Mouse (Mus musculus) macrophage (primary cell): ENCODE results near the gene Prlr. TPM values are rescaled to one million over a fixed set of nuclear protein-coding genes. Genes with fewer than 3 reads are reported as not detected.

Source experiments
- H3K27ac ChIP-seq: fragments of 350-480 bp; formaldehyde crosslinking; 2 replicates; pipeline ENCODE4 v1.9.0; 2021
- H3K36me3 ChIP-seq: fragments of 350-480 bp; formaldehyde crosslinking; 2 replicates; pipeline ENCODE4 v1.9.0; 2021; ENCODE audit errors: inconsistent target
- H3K4me3 ChIP-seq: fragments of 350-480 bp; formaldehyde crosslinking; 2 replicates; pipeline ENCODE4 v1.9.0; 2021; ENCODE audit errors: inconsistent target
- H3K79me2 ChIP-seq: fragments of 350-480 bp; formaldehyde crosslinking; 2 replicates; pipeline ENCODE4 v1.9.0; 2021; ENCODE audit errors: inconsistent target
- WGBS: methylation state at CpG from one replicate; pipeline ENCODE4 v1.1.7; 2026; ENCODE audit warnings: inconsistent platforms; ENCODE audit not compliant: missing documents; 5-methylcytosine and 5-hydroxymethylcytosine counted together
- polyA plus RNA-seq: library from polyadenylated mRNA; stranded (reverse); fragments of 250-400 nt; gene quantifications from 3 replicates; pipeline ENCODE4 v1.2.4, GENCODE M21; 2018; ENCODE audit warnings: inconsistent platforms
- total RNA-seq, 78 experiments: library from RNA; depleted of rRNA; stranded (reverse); fragments of 250-400 nt; gene quantifications; 1 replicate in 9 of 78; 2 replicates in 24 of 78; 3 replicates in 43 of 78; 4 replicates in 2 of 78; pipeline ENCODE4 v1.2.4; 2018; ENCODE audit warnings: inconsistent platforms in 56 of 78

The Prlr gene
- under 1 TPM in 1 of 26 experiments, not detected in 25; 0.19 TPM for total RNA-seq (2018; cell fraction: chromatin; rRNA removed)
- not detected for total RNA-seq (2018; cell fraction: cytosol; rRNA removed)
- not detected for total RNA-seq (2018; cell fraction: nucleus; rRNA removed)
- not detected in 3 replicates for polyA plus RNA-seq

- H3K27ac ChIP-seq: no peak within 1 kb of the TSS
- WGBS: 46% methylated on average over 9 of the region's 9 CpGs
- H3K79me2 ChIP-seq: no peaks in the 10 kb centered on the region
- no peaks in the 10 kb centered on the region for H3K36me3 ChIP-seq
- H3K4me3 ChIP-seq: no peak within 1 kb of the TSS
These were observed at the start of gene Prlr for GRCm38 (mm10) chr15:10177083-10177482. Prlr (plus strand) TSS chr15:10177238.

GRCm38 (mm10) chr15:10133781-10134180, 43.3 kb upstream of the Prlr start:
- Histone ChIP-seq H3K36me3 (no peaks in the 10 kb centered on the region), H3K79me2 (no peaks in the 10 kb centered on the region), H3K27ac (no peak overlapping the region), H3K4me3 (no peak overlapping the region)
- 100% methylated on average over 2 of the region's 2 CpGs for WGBS

DNA sequence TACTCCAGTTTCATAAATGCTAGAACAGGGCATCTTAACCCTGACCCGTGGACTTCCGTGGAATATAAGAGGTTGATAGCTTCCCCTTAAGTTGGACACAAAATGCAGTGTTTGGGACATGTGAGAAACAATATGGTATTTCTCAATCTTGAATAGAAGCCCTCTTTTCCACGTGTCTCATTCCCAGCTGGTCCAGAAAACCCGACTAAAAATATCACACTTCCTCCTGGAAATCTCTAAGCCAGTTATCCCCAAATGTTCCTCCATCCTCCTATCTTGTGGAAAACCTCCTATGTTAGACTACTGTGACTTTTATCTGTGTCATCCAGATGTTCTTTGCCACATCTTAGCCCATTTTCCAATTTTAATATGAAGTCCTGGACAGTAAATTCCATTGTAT, 42.1 kb upstream of the Prlr start:
- Histone ChIP-seq H3K4me3 (no peak overlapping the region), H3K27ac (no peak overlapping the region), H3K36me3 (no peaks in the 10 kb centered on the region), H3K79me2 (no peaks in the 10 kb centered on the region)
- 80% methylated on average over 4 of the region's 4 CpGs for WGBS

GRCm38 (mm10) chr15:10144520-10144919, 32.5 kb upstream of the Prlr start:
- no peak overlapping the region for H3K27ac ChIP-seq
- WGBS: 3% methylated on average over 5 of the region's 5 CpGs
- H3K4me3 ChIP-seq: no peak overlapping the region
- no peaks in the 10 kb centered on the region for H3K36me3 ChIP-seq
- no peaks in the 10 kb centered on the region for H3K79me2 ChIP-seq

DNA sequence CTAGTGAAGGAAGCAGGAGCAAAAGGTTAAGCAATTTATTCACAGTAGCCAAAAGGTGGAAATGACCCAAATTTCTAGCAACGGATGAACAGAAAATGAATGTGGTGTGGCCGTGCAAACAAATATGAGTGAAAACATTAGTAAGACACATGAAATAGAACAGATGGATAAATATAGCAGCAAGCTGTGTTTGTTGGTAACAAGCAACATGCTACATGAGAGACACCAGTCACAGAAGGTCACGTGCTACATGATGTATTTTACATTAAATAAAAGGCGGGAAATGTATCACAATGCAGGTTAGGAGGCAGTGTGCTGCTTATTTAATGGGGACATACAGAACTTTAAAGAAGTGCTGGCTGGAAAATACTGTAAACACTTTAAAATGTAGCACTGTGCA, 28.8 kb upstream of the Prlr start:
- Histone ChIP-seq H3K27ac (no peak overlapping the region), H3K79me2 (no peaks in the 10 kb centered on the region), H3K36me3 (no peaks in the 10 kb centered on the region), H3K4me3 (no peak overlapping the region)
- whole genome bisulfite sequencing: 98% methylated on average over 4 of the region's 4 CpGs

DNA sequence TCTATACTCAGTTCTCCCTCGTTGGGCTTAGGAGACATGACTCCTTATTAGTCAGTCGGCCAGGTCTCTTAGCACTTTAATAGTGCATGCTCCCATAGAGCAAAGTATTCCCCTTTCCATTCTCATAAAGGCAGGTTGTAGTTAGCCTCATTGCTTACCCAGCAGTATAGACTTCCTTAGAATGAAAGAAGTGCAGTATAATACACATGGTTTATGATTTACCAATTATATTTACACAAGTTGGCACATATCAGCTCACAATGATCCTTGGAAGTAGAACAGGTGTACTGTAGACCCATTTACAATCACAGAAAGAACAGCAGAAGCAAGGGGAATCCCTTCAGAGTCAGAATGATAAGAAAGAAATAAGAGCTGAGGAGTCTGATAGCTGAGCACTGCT, 16.4 kb upstream of the Prlr start:
- no peaks in the 10 kb centered on the region for H3K36me3 ChIP-seq
- H3K4me3 ChIP-seq: no peak overlapping the region

GRCm38 (mm10) chr15:10175078-10175477, 2.0 kb upstream of the Prlr start:
- Histone ChIP-seq H3K36me3 (no peaks in the 10 kb centered on the region), H3K79me2 (no peaks in the 10 kb centered on the region), H3K4me3 (no peak overlapping the region), H3K27ac (no peak overlapping the region)
- 97% methylated on average over 6 of the region's 6 CpGs for WGBS

More for the DNA sequence above, 16.4 kb upstream of the Prlr start:
- WGBS: 96% methylated on average over 2 of the region's 2 CpGs
- H3K79me2 ChIP-seq: no peaks in the 10 kb centered on the region
- no peak overlapping the region for H3K27ac ChIP-seq

DNA sequence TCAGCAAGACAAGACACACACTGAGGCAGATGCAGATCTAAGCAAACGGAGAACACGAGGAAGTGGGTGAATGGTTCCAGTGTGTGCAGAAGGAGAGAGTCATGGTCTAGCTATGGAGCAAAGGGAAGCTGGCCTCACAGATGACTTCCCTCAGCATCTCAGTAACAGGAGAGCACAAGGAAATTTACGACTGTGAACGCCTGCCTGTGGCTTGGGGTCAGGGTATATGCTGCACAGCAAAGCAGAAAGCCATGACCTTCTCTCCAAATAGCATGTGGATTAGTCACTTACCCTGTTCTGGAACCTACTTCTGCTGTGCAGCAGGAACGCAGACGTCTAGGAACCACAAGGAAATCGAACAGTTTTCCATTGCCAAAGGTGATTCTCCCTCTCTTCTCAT, 1.4 kb upstream of the Prlr start:
- H3K4me3 ChIP-seq: no peak overlapping the region
- WGBS: 23% methylated on average over 7 of the region's 7 CpGs
- no peak overlapping the region for H3K27ac ChIP-seq
- H3K79me2 ChIP-seq: no peaks in the 10 kb centered on the region
- H3K36me3 ChIP-seq: no peaks in the 10 kb centered on the region

DNA sequence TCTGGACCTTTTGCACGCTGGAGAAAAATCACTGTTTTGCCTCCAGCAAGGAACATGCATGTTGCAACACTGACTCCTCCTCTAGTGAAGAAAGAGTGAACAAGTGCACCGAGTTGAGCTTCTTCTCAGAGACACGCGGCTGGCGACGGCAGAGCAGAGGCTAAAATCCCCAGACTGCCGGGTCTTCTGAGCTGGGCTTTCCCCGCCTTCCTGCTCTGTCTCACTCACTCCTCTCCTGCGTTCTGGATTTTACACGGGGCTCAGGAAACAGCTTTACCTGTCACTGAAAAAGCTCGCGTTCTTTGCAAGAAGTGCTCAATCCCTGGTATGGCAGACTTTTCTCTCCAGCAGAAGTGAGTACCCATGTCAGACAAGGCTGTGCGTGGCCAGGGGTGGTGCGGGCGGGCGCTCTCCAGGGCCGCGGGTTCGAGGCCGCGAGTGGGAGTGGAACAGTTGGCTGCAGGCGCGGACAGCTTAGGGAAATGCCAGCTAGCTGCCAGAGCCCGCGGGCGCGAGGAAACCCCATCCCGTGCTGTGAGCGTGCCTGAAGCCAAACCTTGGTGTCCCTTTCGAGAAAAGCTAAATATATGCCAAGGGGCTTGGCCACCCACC, 587 bp downstream of the Prlr start:
- Histone ChIP-seq H3K4me3 (no peak overlapping the region), H3K36me3 (no peaks in the 10 kb centered on the region), H3K79me2 (no peaks in the 10 kb centered on the region), H3K27ac (no peak overlapping the region)
- WGBS: 2% methylated on average over 30 of the region's 30 CpGs

- Histone ChIP-seq H3K36me3 (no peaks in the 10 kb centered on the region), H3K27ac (no peak overlapping the region), H3K4me3 (no peak overlapping the region), H3K79me2 (no peaks in the 10 kb centered on the region)
- 8% methylated on average over 10 of the region's 10 CpGs for WGBS
These were observed 1.1 kb downstream of the Prlr start for GRCm38 (mm10) chr15:10178131-10178566.

GRCm38 (mm10) chr15:10180694-10181093, 3.7 kb downstream of the Prlr start:
- Histone ChIP-seq H3K36me3 (no peaks in the 10 kb centered on the region), H3K79me2 (no peaks in the 10 kb centered on the region), H3K27ac (no peak overlapping the region), H3K4me3 (no peak overlapping the region)
- 85% methylated on average over 4 of the region's 4 CpGs for WGBS

DNA sequence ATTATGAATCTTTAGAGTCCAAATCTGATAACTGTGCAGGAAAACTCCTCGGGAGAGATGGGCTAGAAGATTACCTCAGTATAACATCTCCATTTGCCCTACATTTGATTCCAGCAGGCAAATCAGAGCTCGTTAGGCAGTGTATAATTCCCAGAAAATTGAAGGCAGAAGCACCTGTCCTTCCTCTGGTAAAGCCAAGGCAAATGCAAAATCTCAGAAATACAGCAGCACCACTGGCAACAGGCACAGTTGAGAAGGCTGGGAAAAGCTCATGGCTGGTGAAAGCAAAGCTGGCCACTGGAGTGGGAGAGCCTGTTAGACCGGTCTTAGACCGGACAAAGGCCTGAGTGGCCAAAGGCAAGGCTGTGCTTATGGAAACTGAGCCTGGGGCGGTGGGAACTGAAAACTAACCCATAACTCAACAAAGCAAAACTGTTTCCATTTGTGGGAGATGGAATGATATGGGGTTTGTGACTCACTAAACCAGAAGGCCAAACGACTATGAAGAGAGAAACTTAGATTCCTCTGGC, 15.1 kb downstream of the Prlr start:
- Histone ChIP-seq H3K36me3 (no peaks in the 10 kb centered on the region), H3K79me2 (no peaks in the 10 kb centered on the region), H3K4me3 (no peak overlapping the region), H3K27ac (no peak overlapping the region)
- WGBS: 86% methylated on average over 6 of the region's 6 CpGs

DNA sequence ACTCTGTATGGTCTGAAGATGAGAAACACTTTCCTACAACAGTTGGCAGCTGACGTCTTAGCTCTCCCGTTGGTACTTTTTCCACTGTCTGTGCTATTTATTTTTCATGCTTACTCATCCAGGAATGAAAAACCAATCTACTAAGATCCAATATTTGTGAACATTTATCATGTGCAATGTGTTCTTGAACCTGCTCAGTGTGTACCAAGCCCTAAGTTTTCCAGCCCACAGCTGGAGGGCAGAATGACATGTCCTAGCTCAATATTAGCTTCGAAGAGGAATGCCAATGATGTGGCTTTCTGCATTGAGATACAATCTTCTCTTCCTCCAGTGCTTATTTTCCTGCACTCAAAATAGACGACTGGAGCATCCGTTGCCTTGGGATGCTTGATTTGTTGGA, 24.0 kb downstream of the Prlr start:
- H3K36me3 ChIP-seq: no peaks in the 10 kb centered on the region
- WGBS: 90% methylated on average over 5 of the region's 5 CpGs
- H3K79me2 ChIP-seq: no peaks in the 10 kb centered on the region
- H3K4me3 ChIP-seq: no peak overlapping the region
- H3K27ac ChIP-seq: no peak overlapping the region

DNA sequence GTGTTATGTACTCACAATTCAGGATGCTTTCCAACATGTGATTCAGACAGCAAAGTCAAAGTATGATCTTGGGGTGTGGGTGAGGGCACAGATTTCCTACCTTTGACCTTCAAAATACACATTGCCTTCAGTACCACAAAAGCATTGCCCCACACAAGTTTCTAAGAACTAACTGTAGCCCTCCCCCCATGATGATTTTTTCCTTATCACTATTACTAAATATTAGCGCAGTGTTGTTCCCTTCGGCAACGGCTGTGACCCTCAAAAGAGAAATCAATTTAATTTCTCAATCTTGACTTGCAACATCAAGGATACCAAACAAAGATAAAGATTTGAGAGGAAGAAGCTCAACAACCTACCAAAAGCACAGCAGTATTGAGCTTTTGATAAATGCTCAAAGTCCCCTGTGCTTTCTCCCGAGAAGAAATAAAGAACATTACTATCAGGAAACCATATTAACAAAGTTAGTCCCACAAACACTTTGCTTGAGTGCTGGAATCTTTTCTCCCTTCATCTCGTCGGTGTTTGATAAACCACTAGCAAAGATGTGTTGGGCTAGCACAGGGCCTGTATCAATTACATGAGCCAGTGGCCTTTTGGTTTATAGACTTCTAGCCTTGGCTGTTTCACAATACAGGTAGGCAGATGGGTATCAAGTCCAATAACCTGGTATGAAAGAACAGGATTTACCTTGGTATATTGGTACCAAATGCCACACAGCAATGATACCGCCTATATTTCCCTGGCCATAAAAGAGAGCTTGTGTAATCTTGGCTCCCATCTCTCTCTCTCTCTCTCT, 25.7 kb downstream of the Prlr start:
- 96% methylated on average over 7 of the region's 7 CpGs for WGBS
- no peaks in the 10 kb centered on the region for H3K79me2 ChIP-seq
- no peak overlapping the region for H3K27ac ChIP-seq
- H3K4me3 ChIP-seq: no peak overlapping the region
- H3K36me3 ChIP-seq: no peaks in the 10 kb centered on the region

- Histone ChIP-seq H3K79me2 (no peaks in the 10 kb centered on the region), H3K27ac (no peak overlapping the region), H3K36me3 (no peaks in the 10 kb centered on the region), H3K4me3 (no peak overlapping the region)
- 45% methylated on average over 4 of the region's 4 CpGs for WGBS
These were observed 33.3 kb downstream of the Prlr start for GRCm38 (mm10) chr15:10210261-10210770.
